Mouse (Mus musculus) testis, adult 2 months (tissue): ENCODE measurements around the gene Serpina3f.

Experiments used
- CTCF ChIP-seq: fragments of 200-500 bp; IDR thresholded peaks from 2 replicates; pipeline ENCODE4 v1.5.1; 2012; ENCODE audit warnings: low read depth, mild to moderate bottlenecking, inconsistent platforms, low read length, moderate library complexity; ENCODE audit not compliant: control insufficient read depth, insufficient read depth, insufficient replicate concordance
- POLR2A ChIP-seq: fragments of 200-500 bp; IDR thresholded peaks from 2 replicates; pipeline ENCODE4 v1.6.1; 2012; ENCODE audit warnings: low read depth, mild to moderate bottlenecking, inconsistent platforms, low read length, moderate library complexity; ENCODE audit not compliant: control insufficient read depth

DNA sequence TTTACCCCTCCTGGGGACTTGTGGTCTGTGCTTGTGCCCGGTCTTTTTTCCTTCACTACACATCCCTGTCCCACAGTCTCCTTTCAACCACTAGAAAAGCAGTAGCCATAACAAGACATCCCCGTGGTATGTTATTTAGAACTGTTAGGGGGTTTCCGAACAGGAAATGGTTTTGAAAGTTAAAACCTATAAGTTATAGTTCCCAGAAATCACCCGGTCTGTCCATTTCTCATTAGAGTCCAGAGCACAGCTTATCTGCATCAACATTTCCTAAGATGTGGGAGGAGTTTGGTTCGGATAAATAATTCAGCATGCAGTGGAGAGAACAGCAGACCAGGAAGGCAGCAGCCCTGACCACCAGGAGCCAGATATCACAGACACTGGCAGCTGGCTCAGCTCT is 21.6 kb downstream of the Serpina3f start, which contains the start of gene Serpina3g:
- TF ChIP-seq CTCF, result no peak
- no peak for TF ChIP-seq POLR2A
